Mouse (Mus musculus): ENCODE results near the gene Gm30191. TPM values are rescaled to one million over a fixed set of nuclear protein-coding genes. Genes with fewer than 3 reads are reported as not detected.

Gene Gm30191
- polyA plus RNA-seq (2014; fragmentation: Nextera tagmentation; extraction: Ambion mirVana), result not detected in 2 replicates

DNA sequence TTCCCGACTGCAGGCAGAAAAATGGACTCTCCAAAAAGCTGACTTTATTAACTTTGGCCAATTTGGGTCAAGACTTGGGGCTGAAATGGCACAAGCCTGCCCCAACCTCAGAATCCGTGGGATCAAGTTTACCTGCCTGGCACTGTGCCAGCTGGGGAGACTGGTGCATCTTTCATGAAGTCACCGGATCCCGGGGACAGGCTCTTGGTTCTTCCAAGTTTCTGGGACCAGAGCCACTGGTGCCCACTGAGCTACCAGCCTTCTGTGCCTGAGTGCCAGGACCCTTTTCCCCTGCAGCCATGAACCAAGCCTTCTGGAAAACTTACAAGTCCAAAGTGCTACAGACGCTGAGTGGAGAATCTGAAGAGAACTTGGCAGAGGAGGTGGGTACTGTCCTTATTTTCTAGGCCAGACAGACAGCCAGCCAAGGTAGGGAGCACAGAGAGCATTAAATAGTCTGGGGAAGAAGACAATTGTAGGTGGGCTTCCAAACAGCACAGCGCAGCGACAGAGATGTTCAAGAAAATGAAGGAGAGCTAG, at the start of gene Gm30191:
Gene Gm30191, plus strand, starts transcription at position 217 of the 540 bp plus-strand sequence.
- ATAC-seq (replicated peaks; ENCODE audit: low FRiP score, low TSS enrichment, low read depth) (no peak), DNase-seq (ENCODE audit: low spot score) (no peak)
- WGBS, result 84% methylated on average over 7 of the region's 7 CpGs
- Histone ChIP-seq H3K9ac (ENCODE audit: low read length) (0 out of 2 replicates have a peak within 1 kb of the TSS, but pooled peaks have one; percentile 30), H3K27ac (ENCODE audit: low read depth) (no peak within 1 kb of the TSS), H3K4me1 (replicated peaks; ENCODE audit: control insufficient read depth, insufficient read depth, low read length) (peaks cover 21% of the 10 kb centered on the region), H3K4me2 (ENCODE audit: low read length) (peak within 1 kb of the TSS; percentile 90), H3K9me3 (ENCODE audit: control insufficient read depth, low read length) (no peaks in the 10 kb centered on the region), H3K4me3 (ENCODE audit: low read depth, low read length) (peak within 1 kb of the TSS; percentile 86), H3K27me3 (replicated peaks; ENCODE audit: control insufficient read depth, insufficient read depth, low read length) (peaks cover 48% of the 10 kb centered on the region), H3K36me3 (ENCODE audit: control insufficient read depth, insufficient read depth, low read length) (0 out of 2 replicates have a peak, but pooled peaks cover 8% of the 10 kb centered on the region)

DNA sequence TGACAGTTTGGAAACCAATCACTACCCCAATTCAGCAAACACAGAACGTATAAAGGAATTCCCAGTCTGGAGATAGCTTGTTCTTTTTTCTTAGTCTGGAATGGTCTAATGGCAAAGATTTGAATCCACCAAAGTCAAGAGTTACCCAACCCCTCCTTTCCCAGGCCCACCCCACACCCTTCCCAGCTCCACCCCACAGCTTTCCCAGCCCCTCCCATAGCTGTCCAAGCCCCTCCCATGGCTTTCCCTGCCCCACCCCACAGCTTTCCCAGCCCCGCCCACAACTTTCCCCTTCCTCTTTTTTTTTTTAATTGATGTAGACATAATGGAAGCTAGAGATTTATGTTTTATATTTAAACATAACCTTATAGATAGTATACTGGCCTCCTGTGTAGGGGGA, 47.4 kb upstream of the Gm30191 start:
- Histone ChIP-seq H3K4me3 (ENCODE audit: low read depth, low read length) (no peak overlapping the region), H3K27me3 (replicated peaks; ENCODE audit: control insufficient read depth, insufficient read depth, low read length) (no peaks in the 10 kb centered on the region), H3K27ac (ENCODE audit: low read depth) (no peak overlapping the region), H3K9ac (ENCODE audit: low read length) (no peak overlapping the region), H3K9me3 (ENCODE audit: control insufficient read depth, low read length) (no peaks in the 10 kb centered on the region), H3K4me2 (ENCODE audit: low read length) (no peak overlapping the region), H3K36me3 (ENCODE audit: control insufficient read depth, insufficient read depth, low read length) (no peaks in the 10 kb centered on the region), H3K4me1 (replicated peaks; ENCODE audit: control insufficient read depth, insufficient read depth, low read length) (no peaks in the 10 kb centered on the region)
- DNase-seq (ENCODE audit: low spot score) (no peak), ATAC-seq (replicated peaks; ENCODE audit: low FRiP score, low TSS enrichment, low read depth) (no peak)
- 57% methylated on average over 2 of the region's 2 CpGs for WGBS

DNA sequence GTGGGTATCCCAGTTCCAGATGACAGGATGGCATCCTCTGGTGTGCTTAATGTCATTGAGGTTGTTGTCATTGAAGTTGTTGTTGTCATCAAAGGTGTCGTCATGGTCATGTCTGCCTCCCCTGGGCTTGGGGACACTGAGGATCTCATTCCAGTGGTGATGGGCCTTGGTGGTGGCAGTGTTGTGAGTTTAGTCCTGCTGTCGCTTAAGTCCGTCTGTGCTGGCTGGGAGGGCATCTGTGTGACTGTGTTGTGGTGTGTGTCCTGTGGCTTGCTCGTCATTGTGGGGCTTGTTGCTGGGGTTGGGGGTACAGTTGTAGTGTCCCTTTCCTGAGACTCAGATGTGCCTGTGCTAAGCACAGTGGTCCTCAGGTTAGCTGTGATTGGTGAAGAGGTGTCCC, 43.8 kb upstream of the Gm30191 start, which contains the start of gene Gm7534:
Gene Gm7534, minus strand, starts transcription at position 101 of the 400 bp plus-strand sequence.
- Histone ChIP-seq H3K27me3 (replicated peaks; ENCODE audit: control insufficient read depth, insufficient read depth, low read length) (no peaks in the 10 kb centered on the region), H3K4me1 (replicated peaks; ENCODE audit: control insufficient read depth, insufficient read depth, low read length) (no peaks in the 10 kb centered on the region), H3K4me2 (ENCODE audit: low read length) (no peak within 1 kb of the TSS), H3K9ac (ENCODE audit: low read length) (no peak within 1 kb of the TSS), H3K4me3 (ENCODE audit: low read depth, low read length) (no peak within 1 kb of the TSS), H3K9me3 (ENCODE audit: control insufficient read depth, low read length) (no peaks in the 10 kb centered on the region), H3K27ac (ENCODE audit: low read depth) (no peak within 1 kb of the TSS), H3K36me3 (ENCODE audit: control insufficient read depth, insufficient read depth, low read length) (no peaks in the 10 kb centered on the region)
- 94% methylated on average over 4 of the region's 4 CpGs for WGBS
- DNase-seq (ENCODE audit: low spot score), result no peak
- ATAC-seq (replicated peaks; ENCODE audit: low FRiP score, low TSS enrichment, low read depth), result no peak

DNA sequence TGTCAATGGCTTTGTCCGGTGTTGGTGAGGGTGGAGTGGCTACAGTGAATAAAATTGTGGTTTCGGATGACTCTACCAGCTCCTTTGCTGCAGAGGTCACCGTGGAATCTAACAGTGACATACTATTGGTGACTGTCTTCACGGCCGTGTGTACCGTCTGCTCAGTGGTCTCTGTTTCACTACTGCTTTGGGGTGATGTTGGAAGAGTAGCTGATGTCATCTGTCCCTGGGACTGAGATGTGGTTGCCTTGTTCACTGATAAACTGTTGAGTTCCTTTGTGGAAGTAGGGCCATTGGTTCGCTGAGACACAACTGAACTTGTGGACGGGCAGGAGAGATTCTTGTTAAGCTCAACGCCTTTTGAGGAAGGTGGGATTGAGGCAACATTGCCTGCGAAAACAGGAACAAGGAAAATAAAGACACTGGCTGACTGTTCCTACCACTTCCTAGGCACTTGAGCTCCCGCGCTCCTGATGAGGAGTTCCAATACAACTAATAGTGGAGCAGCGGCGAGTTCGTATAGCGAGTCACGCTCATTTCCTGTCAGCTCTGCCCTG, 43.3 kb upstream of the Gm30191 start:
- Histone ChIP-seq H3K4me3 (ENCODE audit: low read depth, low read length) (no peak overlapping the region), H3K27me3 (replicated peaks; ENCODE audit: control insufficient read depth, insufficient read depth, low read length) (no peaks in the 10 kb centered on the region), H3K4me1 (replicated peaks; ENCODE audit: control insufficient read depth, insufficient read depth, low read length) (no peaks in the 10 kb centered on the region), H3K9me3 (ENCODE audit: control insufficient read depth, low read length) (no peaks in the 10 kb centered on the region), H3K27ac (ENCODE audit: low read depth) (no peak overlapping the region), H3K4me2 (ENCODE audit: low read length) (no peak overlapping the region), H3K36me3 (ENCODE audit: control insufficient read depth, insufficient read depth, low read length) (no peaks in the 10 kb centered on the region), H3K9ac (ENCODE audit: low read length) (no peak overlapping the region)
- no peak for DNase-seq (ENCODE audit: low spot score)
- WGBS, result 87% methylated on average over 17 of the region's 17 CpGs
- no peak for ATAC-seq (replicated peaks; ENCODE audit: low FRiP score, low TSS enrichment, low read depth)

DNA sequence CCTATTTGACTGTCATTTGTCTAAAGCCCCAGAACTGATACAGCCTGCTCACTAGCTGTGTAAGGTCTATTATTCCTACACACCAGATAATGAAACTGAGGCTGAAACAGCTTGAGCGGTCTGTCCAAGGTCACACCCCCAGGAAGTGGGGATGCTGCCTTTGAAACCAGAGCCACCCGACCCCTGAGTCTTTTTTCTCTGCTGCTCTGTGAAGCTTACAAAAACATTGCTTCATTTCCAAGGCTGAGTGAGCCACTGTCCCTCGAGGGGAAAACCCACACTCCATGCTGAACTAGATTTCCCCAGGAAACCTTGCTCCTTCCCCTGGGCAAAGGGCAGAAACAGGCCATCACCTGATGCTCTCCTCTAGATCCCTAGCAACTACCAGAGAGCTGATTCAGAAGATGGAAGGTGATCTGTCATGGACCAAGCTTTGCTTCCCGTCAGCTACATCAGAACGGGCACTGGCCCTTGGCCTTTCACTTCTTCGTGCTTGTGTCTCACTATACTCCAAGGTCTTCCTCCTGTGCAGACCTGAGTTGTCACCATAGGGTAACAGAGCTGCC, 40.2 kb upstream of the Gm30191 start:
- no peaks in the 10 kb centered on the region for H3K27me3 ChIP-seq (replicated peaks; ENCODE audit: control insufficient read depth, insufficient read depth, low read length)
- no peaks in the 10 kb centered on the region for H3K4me1 ChIP-seq (replicated peaks; ENCODE audit: control insufficient read depth, insufficient read depth, low read length)
- H3K27ac ChIP-seq (ENCODE audit: low read depth), result no peak overlapping the region
- H3K4me2 ChIP-seq (ENCODE audit: low read length), result no peak overlapping the region
- ATAC-seq (replicated peaks; ENCODE audit: low FRiP score, low TSS enrichment, low read depth) (no peak), DNase-seq (ENCODE audit: low spot score) (no peak)
- H3K9me3 ChIP-seq (ENCODE audit: control insufficient read depth, low read length), result no peaks in the 10 kb centered on the region
- no peaks in the 10 kb centered on the region for H3K36me3 ChIP-seq (ENCODE audit: control insufficient read depth, insufficient read depth, low read length)
- WGBS, result 51% methylated on average over 6 of the region's 6 CpGs
- H3K9ac ChIP-seq (ENCODE audit: low read length), result no peak overlapping the region
- H3K4me3 ChIP-seq (ENCODE audit: low read depth, low read length), result no peak overlapping the region

DNA sequence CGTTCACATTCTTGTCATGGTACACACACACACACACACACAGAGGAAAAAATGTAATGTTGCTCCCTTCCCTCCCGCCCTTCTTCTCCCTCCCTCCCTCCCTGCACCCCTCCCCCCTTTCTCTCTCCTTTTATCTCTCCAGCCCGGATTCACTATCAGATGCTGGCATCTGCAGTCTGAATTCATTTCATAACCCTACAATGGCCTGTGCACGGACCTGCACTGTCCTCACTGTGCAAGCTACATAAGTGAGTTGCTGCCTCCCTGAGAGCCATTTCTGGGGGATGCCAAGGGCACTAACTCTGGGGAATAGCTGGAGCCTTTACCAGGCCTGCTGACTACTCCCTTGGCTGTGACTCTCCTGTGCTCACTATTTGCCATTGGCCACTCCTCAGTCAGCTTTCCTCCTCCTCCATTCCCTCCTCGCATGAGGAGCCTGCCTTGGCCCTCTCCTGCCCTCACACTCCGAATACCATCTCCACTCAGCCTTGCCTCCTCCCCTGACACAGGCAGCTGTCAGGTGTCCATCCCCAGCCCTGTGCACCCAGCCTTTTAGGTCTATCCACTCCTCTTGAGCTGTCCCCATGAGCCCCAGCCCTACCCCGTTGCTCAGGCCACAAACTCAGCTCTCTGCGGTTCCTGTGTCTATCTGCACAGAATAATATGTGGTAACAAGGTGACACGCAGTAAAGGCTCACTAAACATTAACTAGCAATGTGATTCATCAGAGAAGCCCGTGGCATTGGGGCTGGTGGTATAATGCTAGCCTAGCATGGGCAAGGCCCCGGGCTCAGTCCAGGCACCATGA, 23.7 kb upstream of the Gm30191 start:
- H3K9me3 ChIP-seq (ENCODE audit: control insufficient read depth, low read length), result no peaks in the 10 kb centered on the region
- no peaks in the 10 kb centered on the region for H3K4me1 ChIP-seq (replicated peaks; ENCODE audit: control insufficient read depth, insufficient read depth, low read length)
- WGBS, result 53% methylated on average over 11 of the region's 11 CpGs
- H3K4me2 ChIP-seq (ENCODE audit: low read length), result no peak overlapping the region
- H3K36me3 ChIP-seq (ENCODE audit: control insufficient read depth, insufficient read depth, low read length), result no peaks in the 10 kb centered on the region
- DNase-seq (ENCODE audit: low spot score), result no peak
- H3K27me3 ChIP-seq (replicated peaks; ENCODE audit: control insufficient read depth, insufficient read depth, low read length), result no peaks in the 10 kb centered on the region
- no peak overlapping the region for H3K9ac ChIP-seq (ENCODE audit: low read length)
- ATAC-seq (replicated peaks; ENCODE audit: low FRiP score, low TSS enrichment, low read depth), result peak; percentile 75
- no peak overlapping the region for H3K4me3 ChIP-seq (ENCODE audit: low read depth, low read length)
- peak overlapping the region; percentile 6 for H3K27ac ChIP-seq (ENCODE audit: low read depth)

DNA sequence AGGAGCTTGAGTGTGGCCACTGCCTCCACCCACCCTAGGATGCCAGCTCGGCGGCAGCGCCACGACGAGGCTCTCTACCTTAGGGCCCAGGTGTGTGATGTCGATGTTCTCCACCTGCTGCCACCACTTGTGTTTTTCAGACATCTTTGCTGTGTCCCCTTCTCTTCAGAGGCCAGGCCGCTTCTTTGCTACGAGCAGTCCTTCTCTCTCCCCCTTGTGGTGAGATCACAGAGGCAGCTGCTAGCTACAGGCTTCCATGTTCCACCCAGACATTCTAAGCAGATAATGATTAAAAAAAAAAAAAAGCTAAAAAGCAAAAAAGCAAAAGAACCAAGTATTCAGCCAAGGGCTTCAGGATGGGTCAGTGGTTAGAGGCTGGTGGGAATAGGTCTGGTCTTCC, 19.5 kb upstream of the Gm30191 start, which contains the start of gene Catsper4:
Gene Catsper4, minus strand, starts transcription at position 190 of the 400 bp plus-strand sequence.
- DNase-seq (ENCODE audit: low spot score), result no peak

DNA sequence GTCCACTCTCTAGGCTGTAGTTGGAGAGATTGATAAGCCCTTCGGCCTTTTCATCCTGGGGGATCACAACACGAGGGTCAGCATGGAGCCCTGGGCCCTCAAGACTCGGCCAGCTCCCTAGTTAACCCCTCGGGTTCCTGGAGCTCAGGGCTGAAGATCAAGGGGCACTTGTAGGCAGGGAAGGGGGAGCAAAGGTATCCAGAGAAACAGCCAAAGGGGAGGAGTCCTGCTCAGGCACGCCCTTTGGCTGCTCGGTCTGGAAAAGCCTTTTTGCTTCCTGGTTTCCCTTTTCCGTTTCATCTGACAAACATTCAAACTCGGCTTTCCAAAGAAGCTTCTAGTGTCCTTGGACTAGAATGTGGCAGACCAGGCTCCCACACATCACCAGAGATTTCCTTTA, 16.3 kb upstream of the Gm30191 start:
- no peak overlapping the region for H3K4me2 ChIP-seq (ENCODE audit: low read length)
- no peak for ATAC-seq (replicated peaks; ENCODE audit: low FRiP score, low TSS enrichment, low read depth)

More for the DNA sequence above, 19.5 kb upstream of the Gm30191 start, which contains the start of gene Catsper4:
- H3K36me3 ChIP-seq (ENCODE audit: control insufficient read depth, insufficient read depth, low read length), result no peaks in the 10 kb centered on the region
- ATAC-seq (replicated peaks; ENCODE audit: low FRiP score, low TSS enrichment, low read depth), result no peak
- no peaks in the 10 kb centered on the region for H3K4me1 ChIP-seq (replicated peaks; ENCODE audit: control insufficient read depth, insufficient read depth, low read length)
- H3K4me2 ChIP-seq (ENCODE audit: low read length), result no peak within 1 kb of the TSS
- H3K9me3 ChIP-seq (ENCODE audit: control insufficient read depth, low read length), result no peaks in the 10 kb centered on the region
- H3K27ac ChIP-seq (ENCODE audit: low read depth), result no peak within 1 kb of the TSS
- no peak within 1 kb of the TSS for H3K4me3 ChIP-seq (ENCODE audit: low read depth, low read length)
- H3K27me3 ChIP-seq (replicated peaks; ENCODE audit: control insufficient read depth, insufficient read depth, low read length), result no peaks in the 10 kb centered on the region
- H3K9ac ChIP-seq (ENCODE audit: low read length), result no peak within 1 kb of the TSS
- WGBS, result 67% methylated on average over 8 of the region's 8 CpGs

More for the DNA sequence above, 16.3 kb upstream of the Gm30191 start:
- Histone ChIP-seq H3K9ac (ENCODE audit: low read length) (no peak overlapping the region), H3K27ac (ENCODE audit: low read depth) (no peak overlapping the region), H3K4me3 (ENCODE audit: low read depth, low read length) (no peak overlapping the region), H3K27me3 (replicated peaks; ENCODE audit: control insufficient read depth, insufficient read depth, low read length) (no peaks in the 10 kb centered on the region), H3K36me3 (ENCODE audit: control insufficient read depth, insufficient read depth, low read length) (no peaks in the 10 kb centered on the region), H3K4me1 (replicated peaks; ENCODE audit: control insufficient read depth, insufficient read depth, low read length) (no peaks in the 10 kb centered on the region), H3K9me3 (ENCODE audit: control insufficient read depth, low read length) (no peaks in the 10 kb centered on the region)
- 32% methylated on average over 8 of the region's 8 CpGs for WGBS
- DNase-seq (ENCODE audit: low spot score), result no peak

Measured in intestine, embryonic 14.5 days (tissue).